ENCODE assay signal across 24 mouse cellular contexts in the genomic region with DNA sequence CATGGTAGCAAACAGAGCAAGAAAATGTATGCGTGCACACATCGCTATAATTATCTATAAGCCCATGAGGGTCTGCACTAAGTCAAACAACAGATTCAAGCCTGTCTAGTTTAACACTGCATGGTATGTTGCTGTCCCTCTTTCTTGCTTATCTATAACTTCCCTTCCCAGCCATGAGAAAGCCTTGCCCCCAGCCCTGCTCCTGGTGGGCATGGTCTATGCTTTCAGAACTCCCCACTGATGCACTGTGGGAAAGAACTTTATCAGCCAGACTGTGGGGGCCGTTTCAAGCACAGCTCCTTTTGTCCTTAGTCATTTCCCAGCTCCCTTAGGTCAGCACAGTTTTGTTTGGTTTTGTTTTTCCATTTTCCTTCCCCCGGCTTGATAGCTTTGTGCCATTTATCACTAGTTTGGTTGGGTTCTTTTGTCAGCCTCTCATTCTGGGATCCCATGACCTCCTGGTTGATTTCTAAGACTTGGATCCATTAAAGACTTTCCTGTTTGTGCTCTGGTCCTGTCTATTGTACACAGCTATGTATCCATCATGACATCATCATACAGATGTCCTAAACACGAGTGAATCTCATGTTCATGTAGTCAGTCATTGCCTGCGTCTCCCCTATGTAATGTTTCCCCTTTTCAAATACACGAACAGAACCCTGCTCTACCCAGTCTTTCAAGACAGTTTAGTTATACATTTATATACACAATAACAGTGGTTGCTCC. TPM values are rescaled to one million over a fixed set of nuclear protein-coding genes. Genes with fewer than 3 reads are reported as not detected.
A peak's percentile ranks its signal among the peaks of the same experiment; 100 is the strongest.
DNase-seq lines count a peak whose midpoint lies in the region; ATAC-seq and TF ChIP-seq lines count a peak whose summit lies in the region.
"Had no signal": no experiment of that assay in that cellular context is flagged by ENCODE, and none has a peak within 500 bp of the region (broad histone marks: within the 10 kb centered on the region; RNA-seq: fewer than 3 reads in every experiment).

No protein-coding gene starts in this region.

- H3K36me3 ChIP-seq in heart, embryonic 12.5 days = no peaks in the 10 kb centered on the region
- no peaks in the 10 kb centered on the region for H3K36me3 ChIP-seq in lung, embryonic 14.5 days (ENCODE audit: insufficient read depth)
- no peaks in the 10 kb centered on the region for H3K36me3 ChIP-seq in liver, embryonic 16.5 days (ENCODE audit: control insufficient read depth, insufficient read depth)
- H3K36me3 ChIP-seq: embryonic facial prominence, embryonic 10.5 days; forebrain, embryonic 15.5 days; limb, embryonic 15.5 days had no signal

- peak; percentile 92 for ATAC-seq in heart, embryonic 12.5 days (ENCODE audit: insufficient number of reproducible peaks, low FRiP score)
- peak; percentile 90 for ATAC-seq in lung, embryonic 14.5 days (ENCODE audit: insufficient read depth)
- peak; percentile 42 for ATAC-seq in common myeloid progenitor, adult 5-6 weeks (replicated peaks; ENCODE audit: low read depth, poor library complexity, severe bottlenecking)
- peak; percentile 37; the same call in 1 of the 2 replicates for ATAC-seq in liver, embryonic 16.5 days (ENCODE audit: low read depth)
- ATAC-seq: CD4-positive, CD25-positive, alpha-beta regulatory T cell, adult 4 months; forebrain, embryonic 15.5 days; lung, postnatal 0 days; midbrain, embryonic 16.5 days; Patski had no signal

- WGBS in heart, embryonic 12.5 days = 27% methylated on average over 7 of the region's 7 CpGs
- 34% methylated on average over 7 of the region's 7 CpGs for WGBS in lung, embryonic 14.5 days
- 43% methylated on average over 7 of the region's 7 CpGs for WGBS in liver, embryonic 16.5 days (ENCODE audit: insufficient replicate concordance)

- TF ChIP-seq CTCF in lung, embryonic 14.5 days (IDR thresholded peaks at IDR 0.05; ENCODE audit: low read depth) = no peak

- H3K4me1 ChIP-seq in heart, embryonic 12.5 days (replicated peaks) = peaks cover 18% of the 10 kb centered on the region
- no peaks in the 10 kb centered on the region for H3K4me1 ChIP-seq in lung, embryonic 14.5 days (ENCODE audit: insufficient read depth)
- H3K4me1 ChIP-seq in liver, embryonic 16.5 days (ENCODE audit: control insufficient read depth, low read depth, low read length) = no peaks in the 10 kb centered on the region
- H3K4me1 ChIP-seq: forebrain, embryonic 15.5 days; limb, embryonic 15.5 days had no signal

- no peak overlapping the region for H3K9ac ChIP-seq in heart, embryonic 12.5 days
- H3K9ac ChIP-seq in lung, embryonic 14.5 days = no peak overlapping the region
- H3K9ac ChIP-seq in liver, embryonic 16.5 days (ENCODE audit: low read depth, low read length) = no peak overlapping the region
- H3K9ac ChIP-seq: forebrain, embryonic 15.5 days; hindbrain, embryonic 14.5 days; limb, embryonic 15.5 days had no signal

- DNase-seq in heart, postnatal 4 days = no peak
- DNase-seq in lung, embryonic 14.5 days = peak; percentile 67
- DNase-seq in lung, postnatal 10 days = no peak
- DNase-seq in frontal cortex, postnatal 14 days (ENCODE audit: low spot score in 2 of 2) = no peak
- DNase-seq: cerebellum, adult 11 months; cerebellum, adult 9-11 months; gastrocnemius, postnatal 10 days; kidney, adult 2 months; layer of hippocampus, adult 9-11 months; left cerebral cortex, postnatal 4 days; thymus, postnatal 14 days had no signal

- H3K27ac ChIP-seq in heart, embryonic 12.5 days (ENCODE audit: poor library complexity, severe bottlenecking) = peak overlapping the region; percentile 66
- peak overlapping the region; percentile 65; the same call in 1 of the 2 replicates for H3K27ac ChIP-seq in lung, embryonic 14.5 days (ENCODE audit: low read depth)
- no peak overlapping the region for H3K27ac ChIP-seq in liver, embryonic 16.5 days (ENCODE audit: low read length)
- H3K27ac ChIP-seq: embryonic facial prominence, embryonic 10.5 days; forebrain, embryonic 15.5 days; hindbrain, embryonic 14.5 days; kidney, postnatal 0 days; limb, embryonic 15.5 days had no signal

- H3K4me2 ChIP-seq in heart, embryonic 12.5 days = no peak overlapping the region
- no peak overlapping the region for H3K4me2 ChIP-seq in lung, embryonic 14.5 days
- H3K4me2 ChIP-seq in liver, embryonic 16.5 days (ENCODE audit: low read depth, low read length) = no peak overlapping the region
- H3K4me2 ChIP-seq: forebrain, embryonic 15.5 days; hindbrain, embryonic 14.5 days; limb, embryonic 15.5 days had no signal

- no peaks in the 10 kb centered on the region for H3K27me3 ChIP-seq in heart, embryonic 12.5 days (replicated peaks)
- no peaks in the 10 kb centered on the region for H3K27me3 ChIP-seq in lung, embryonic 14.5 days (ENCODE audit: insufficient read depth, low read length)
- no peaks in the 10 kb centered on the region for H3K27me3 ChIP-seq in liver, embryonic 16.5 days (ENCODE audit: control insufficient read depth, insufficient read depth, low read depth, low read length)
- H3K27me3 ChIP-seq: forebrain, embryonic 15.5 days; limb, embryonic 15.5 days; Patski had no signal

- H3K9me3 ChIP-seq in heart, embryonic 12.5 days (replicated peaks) = no peaks in the 10 kb centered on the region
- H3K9me3 ChIP-seq in lung, embryonic 14.5 days (ENCODE audit: low read depth, low read length) = no peaks in the 10 kb centered on the region
- H3K9me3 ChIP-seq in liver, embryonic 16.5 days (replicated peaks; ENCODE audit: control insufficient read depth, low read length) = no peaks in the 10 kb centered on the region
- H3K9me3 ChIP-seq: embryonic facial prominence, embryonic 10.5 days; forebrain, embryonic 15.5 days; limb, embryonic 15.5 days had no signal

- H3K4me3 ChIP-seq in heart, embryonic 12.5 days = no peak overlapping the region
- no peak overlapping the region for H3K4me3 ChIP-seq in lung, embryonic 14.5 days (ENCODE audit: low read depth, low read length)
- no peak overlapping the region for H3K4me3 ChIP-seq in liver, embryonic 16.5 days (ENCODE audit: low read depth, low read length)
- H3K4me3 ChIP-seq: embryonic facial prominence, embryonic 10.5 days; forebrain, embryonic 15.5 days; limb, embryonic 15.5 days had no signal

RNA-seq across cellular contexts. Expression of gene Plagl1, which starts 16.7 kb away (rescaled TPM):
- 257 and 286 TPM in 2 replicates for polyA plus RNA-seq in heart, embryonic 12.5 days (2016; fragmentation: Nextera tagmentation; extraction: Ambion mirVana)
- total RNA-seq in heart, postnatal 4 days (2021) = 100 to 1,000 TPM; 145 to 147 TPM
- polyA plus RNA-seq in lung, embryonic 14.5 days (2014; fragmentation: Nextera tagmentation; extraction: Ambion mirVana) = 206 and 216 TPM in 2 replicates
- total RNA-seq in common myeloid progenitor, adult 5-6 weeks (2017) = 0.14 TPM in 1 of 2 replicates, not detected in the other
- 20.5 and 24.6 TPM in 2 replicates for polyA plus RNA-seq in liver, embryonic 16.5 days (2015; fragmentation: Nextera tagmentation; extraction: Ambion mirVana)
- total RNA-seq: megakaryocyte-erythroid progenitor cell, adult 5-6 weeks had no signal

Comparison
In these comparisons a context has a peak if more than half of its experiments do, and no peak if none do; other contexts are left out.
1. ATAC-seq: peak in every context shown above with its lines; median percentile 92 in heart, embryonic 12.5 days; 90 in lung, embryonic 14.5 days; 42 in common myeloid progenitor, adult 5-6 weeks; 37 in liver, embryonic 16.5 days.